ENCODE assay signal across 8 mouse cellular contexts in genomic region chr4:134129482-134129881, GRCm38 (mm10). TPM values are rescaled to one million over a fixed set of nuclear protein-coding genes. Genes with fewer than 3 reads are reported as not detected.
DNase-seq lines count a peak whose midpoint lies in the region; ATAC-seq and TF ChIP-seq lines count a peak whose summit lies in the region.

No protein-coding gene starts in this region.

- ATAC-seq in heart, embryonic 12.5 days (ENCODE audit: insufficient number of reproducible peaks, low FRiP score) = no peak
- ATAC-seq in heart, postnatal 0 days (ENCODE audit: insufficient read depth, low read depth) = no peak
- no peak for ATAC-seq in liver, embryonic 14.5 days (ENCODE audit: insufficient read depth)

- no peaks in the 10 kb centered on the region for H3K27me3 ChIP-seq in heart, embryonic 12.5 days (replicated peaks)
- no peaks in the 10 kb centered on the region for H3K27me3 ChIP-seq in heart, postnatal 0 days (ENCODE audit: control insufficient read depth, insufficient read depth, low read length)
- no peaks in the 10 kb centered on the region for H3K27me3 ChIP-seq in liver, embryonic 14.5 days (ENCODE audit: control insufficient read depth, insufficient read depth, low read length)

- intact Hi-C loops in heart, postnatal 10 days (cut with DNase I) = no loop called here

- WGBS in heart, embryonic 12.5 days = 21% methylated on average over 6 of the region's 6 CpGs
- WGBS in heart, postnatal 0 days = 25% methylated on average over 6 of the region's 6 CpGs
- 11% methylated on average over 6 of the region's 6 CpGs for WGBS in liver, embryonic 14.5 days (ENCODE audit: insufficient replicate concordance)

- H3K4me3 ChIP-seq in heart, embryonic 12.5 days = peak overlapping the region; percentile 88; the same call in 1 of the 2 replicates
- peak overlapping the region; percentile 92; the same call in 1 of the 2 replicates for H3K4me3 ChIP-seq in heart, postnatal 0 days (ENCODE audit: low read depth, low read length)
- peak overlapping the region in 1 of 2 experiments; percentile 67; a peak in 1 of 4 replicates for H3K4me3 ChIP-seq in liver, embryonic 14.5 days (ENCODE audit: insufficient read depth in 1 of 2, low read depth in 2 of 2, low read length in 2 of 2)

- no peak for TF ChIP-seq CTCF in heart, postnatal 0 days (IDR thresholded peaks at IDR 0.05; ENCODE audit: low read depth)
- no peak for TF ChIP-seq CTCF in liver, embryonic 14.5 days (IDR thresholded peaks at IDR 0.05; ENCODE audit: low read depth)

- H3K36me3 ChIP-seq in heart, embryonic 12.5 days = peaks cover 21% of the 10 kb centered on the region
- H3K36me3 ChIP-seq in heart, postnatal 0 days (replicated peaks; ENCODE audit: control insufficient read depth, insufficient read depth, low read length) = peaks cover 21% of the 10 kb centered on the region
- H3K36me3 ChIP-seq in liver, embryonic 14.5 days (replicated peaks; ENCODE audit: control insufficient read depth, insufficient read depth, low read depth) = peaks cover 9% of the 10 kb centered on the region

- H3K4me2 ChIP-seq in heart, embryonic 12.5 days = peak overlapping the region; percentile 90
- H3K4me2 ChIP-seq in heart, postnatal 0 days (ENCODE audit: low read depth, low read length) = peak overlapping the region; percentile 95
- peak overlapping the region; percentile 80 for H3K4me2 ChIP-seq in liver, embryonic 14.5 days (ENCODE audit: low read depth)

- no peaks in the 10 kb centered on the region for H3K9me3 ChIP-seq in heart, embryonic 12.5 days (replicated peaks)
- no peaks in the 10 kb centered on the region for H3K9me3 ChIP-seq in heart, postnatal 0 days (replicated peaks; ENCODE audit: control insufficient read depth, low read length)
- no peaks in the 10 kb centered on the region for H3K9me3 ChIP-seq in liver, embryonic 14.5 days (ENCODE audit: control insufficient read depth, low read length)

- peak overlapping the region; percentile 86; the same call in 1 of the 2 replicates for H3K27ac ChIP-seq in heart, embryonic 12.5 days (ENCODE audit: poor library complexity, severe bottlenecking)
- H3K27ac ChIP-seq in heart, postnatal 0 days (ENCODE audit: low read depth) = peak overlapping the region; percentile 84
- peak overlapping the region; percentile 25 for H3K27ac ChIP-seq in liver, embryonic 14.5 days

- no peak for TF ChIP-seq EP300 in heart, postnatal 0 days (IDR thresholded peaks at IDR 0.05; ENCODE audit: low read depth)
- TF ChIP-seq EP300 in liver, embryonic 14.5 days (IDR thresholded peaks at IDR 0.05; ENCODE audit: low read depth) = no peak

- peaks cover 37% of the 10 kb centered on the region for H3K4me1 ChIP-seq in heart, embryonic 12.5 days (replicated peaks)
- H3K4me1 ChIP-seq in heart, postnatal 0 days (ENCODE audit: control insufficient read depth, insufficient read depth) = peaks cover 16% of the 10 kb centered on the region
- peaks cover 5 to 17% of the 10 kb centered on the region in 2 experiments for H3K4me1 ChIP-seq in liver, embryonic 14.5 days (replicated peaks; ENCODE audit: control insufficient read depth in 2 of 2, insufficient read depth in 2 of 2, low read length in 1 of 2)

- H3K9ac ChIP-seq in heart, embryonic 12.5 days = peak overlapping the region; percentile 86; the same call in 1 of the 2 replicates
- H3K9ac ChIP-seq in heart, postnatal 0 days (replicated peaks; ENCODE audit: low read depth, low read length) = peak overlapping the region; percentile 88
- H3K9ac ChIP-seq in liver, embryonic 14.5 days (replicated peaks) = no peak overlapping the region; the same call in 1 of the 2 replicates

- no peak for DNase-seq in heart, postnatal 10 days
- peak; percentile 49 for DNase-seq in CD4-positive helper T cell, adult 2 months (ENCODE audit: low read depth, low spot score)
- no peak for DNase-seq in heart, postnatal 0 days (ENCODE audit: low spot score)
- DNase-seq in liver, embryonic 14.5 days (ENCODE audit: low read depth in 3 of 3, low spot score in 3 of 3) = no peak
- peak; percentile 52 to 65 for DNase-seq in natural killer cell, adult 2 months (ENCODE audit: low spot score in 2 of 2)
- no peak for DNase-seq in frontal cortex, postnatal 10 days (ENCODE audit: low spot score in 2 of 2)
- DNase-seq in yolk sac, embryonic 10.5 days (ENCODE audit: low spot score) = no peak

RNA-seq across cellular contexts. Expression of gene Sh3bgrl3, which starts 0.9 kb away (rescaled TPM):
- 179 and 190 TPM in 2 replicates for polyA plus RNA-seq in heart, embryonic 12.5 days (2016; fragmentation: Nextera tagmentation; extraction: Ambion mirVana)
- 10 to 100 TPM; 69.9 to 74.6 TPM for total RNA-seq in heart, postnatal 10 days (2021)
- total RNA-seq in heart, postnatal 0 days (2014; rRNA removed; ENCODE audit: low replicate concordance) = 49.7 and 67.6 TPM in 2 replicates
- 140 and 150 TPM in 2 replicates for polyA plus RNA-seq in heart, postnatal 0 days (2015; fragmentation: Nextera tagmentation; extraction: Ambion mirVana)
- 70.8 and 79.9 TPM in 2 replicates for polyA plus RNA-seq in liver, embryonic 14.5 days (2012; rRNA removed)
- polyA plus RNA-seq in liver, embryonic 14.5 days (2014; fragmentation: Nextera tagmentation; extraction: Ambion mirVana) = 142 and 153 TPM in 2 replicates

RNA-seq across cellular contexts. Expression of gene Ubxn11, which starts 27.1 kb away (rescaled TPM):
- 2.2 and 2.7 TPM in 2 replicates for polyA plus RNA-seq in heart, embryonic 12.5 days (2016; fragmentation: Nextera tagmentation; extraction: Ambion mirVana)
- 1 to 10 TPM; 2.0 to 2.3 TPM for total RNA-seq in heart, postnatal 10 days (2021)
- not detected in 2 replicates for total RNA-seq in heart, postnatal 0 days (2014; rRNA removed; ENCODE audit: low replicate concordance)
- 0.97 and 1.2 TPM in 2 replicates for polyA plus RNA-seq in heart, postnatal 0 days (2015; fragmentation: Nextera tagmentation; extraction: Ambion mirVana)
- 1.4 TPM in 2 replicates for polyA plus RNA-seq in liver, embryonic 14.5 days (2012; rRNA removed)
- polyA plus RNA-seq in liver, embryonic 14.5 days (2014; fragmentation: Nextera tagmentation; extraction: Ambion mirVana) = 2.0 and 3.7 TPM in 2 replicates

RNA-seq across cellular contexts. Expression of gene Cd52, which starts 34.6 kb away (rescaled TPM):
- polyA plus RNA-seq in heart, embryonic 12.5 days (2016; fragmentation: Nextera tagmentation; extraction: Ambion mirVana) = 4.3 and 5.7 TPM in 2 replicates
- 1 to 10 TPM; 3.4 to 6.5 TPM for total RNA-seq in heart, postnatal 10 days (2021)
- 10.5 TPM in 1 of 2 replicates, not detected in the other for total RNA-seq in heart, postnatal 0 days (2014; rRNA removed; ENCODE audit: low replicate concordance)
- 9.3 and 10.5 TPM in 2 replicates for polyA plus RNA-seq in heart, postnatal 0 days (2015; fragmentation: Nextera tagmentation; extraction: Ambion mirVana)
- polyA plus RNA-seq in liver, embryonic 14.5 days (2012; rRNA removed) = 17.1 and 31.5 TPM in 2 replicates
- 31.0 and 36.7 TPM in 2 replicates for polyA plus RNA-seq in liver, embryonic 14.5 days (2014; fragmentation: Nextera tagmentation; extraction: Ambion mirVana)

RNA-seq across cellular contexts. Expression of gene Cep85, which starts 57.4 kb away (rescaled TPM):
- polyA plus RNA-seq in heart, embryonic 12.5 days (2016; fragmentation: Nextera tagmentation; extraction: Ambion mirVana) = 29.5 and 30.1 TPM in 2 replicates
- 10 to 100 TPM; 29.9 to 32.0 TPM for total RNA-seq in heart, postnatal 10 days (2021)
- total RNA-seq in heart, postnatal 0 days (2014; rRNA removed; ENCODE audit: low replicate concordance) = 24.2 and 30.6 TPM in 2 replicates
- 27.4 and 29.7 TPM in 2 replicates for polyA plus RNA-seq in heart, postnatal 0 days (2015; fragmentation: Nextera tagmentation; extraction: Ambion mirVana)
- polyA plus RNA-seq in liver, embryonic 14.5 days (2012; rRNA removed) = 14.2 and 16.9 TPM in 2 replicates
- polyA plus RNA-seq in liver, embryonic 14.5 days (2014; fragmentation: Nextera tagmentation; extraction: Ambion mirVana) = 30.2 and 35.2 TPM in 2 replicates

Comparison
In these comparisons a context has a peak if more than half of its experiments do, and no peak if none do; other contexts are left out.
1. H3K27ac ChIP-seq: peak in every context shown above with its lines; median percentile 86 in heart, embryonic 12.5 days; 84 in heart, postnatal 0 days; 25 in liver, embryonic 14.5 days.
2. DNase-seq: peak in CD4-positive helper T cell, adult 2 months (single experiment) and natural killer cell, adult 2 months (2 of 2); none in heart, postnatal 10 days (0 of 2), heart, postnatal 0 days (single experiment), liver, embryonic 14.5 days (0 of 3), frontal cortex, postnatal 10 days (0 of 2) and yolk sac, embryonic 10.5 days (single experiment).
3. Peak in every context shown above with its lines, with median percentiles within 50 percentile points of each other: H3K4me2 ChIP-seq.